Mouse (Mus musculus) kidney, embryonic 14.5 days (tissue): ENCODE measurements around the gene Galnt2. TPM values are rescaled to one million over a fixed set of nuclear protein-coding genes. Genes with fewer than 3 reads are reported as not detected.

Experiments used
- ATAC-seq: fragments of 200-750 bp; cut with Nextera tagmentation; 2 replicates; pipeline ENCODE4 v1.8.0; 2017; ENCODE audit warnings: moderate number of reproducible peaks, mild to moderate bottlenecking, moderate TSS enrichment, moderate library complexity; ENCODE audit not compliant: low FRiP score, low TSS enrichment
- H3K27ac ChIP-seq: fragments of 300-500 bp; sonication (generic); 2 replicates; pipeline ENCODE4 v1.5.1; 2014; ENCODE audit warnings: low read depth, mild to moderate bottlenecking, low read length, moderate library complexity, mixed read lengths
- H3K27me3 ChIP-seq: fragments of 300-500 bp; sonication (generic); 2 replicates; pipeline ENCODE4 v1.6.1; 2014; ENCODE audit warnings: mild to moderate bottlenecking, low read length; ENCODE audit not compliant: control insufficient read depth, insufficient read depth
- H3K36me3 ChIP-seq: fragments of 300-500 bp; sonication (generic); 2 replicates; pipeline ENCODE4 v1.6.1; 2014; ENCODE audit warnings: low read length, mixed read lengths; ENCODE audit not compliant: control insufficient read depth, insufficient read depth
- H3K4me1 ChIP-seq: fragments of 300-500 bp; sonication (generic); 2 replicates; pipeline ENCODE4 v1.6.1; 2014; ENCODE audit warnings: low read length, mixed read lengths; ENCODE audit not compliant: control insufficient read depth, insufficient read depth
- H3K4me2 ChIP-seq: fragments of 300-500 bp; sonication (generic); replicated peaks from 2 replicates; pipeline ENCODE4 v1.6.1; 2014; ENCODE audit warnings: low read depth, mild to moderate bottlenecking, low read length
- H3K4me3 ChIP-seq: fragments of 300-500 bp; sonication (generic); 2 replicates; pipeline ENCODE4 v1.5.1; 2014; ENCODE audit warnings: mild to moderate bottlenecking, low read length
- H3K9ac ChIP-seq: fragments of 300-500 bp; sonication (generic); 2 replicates; pipeline ENCODE4 v1.6.1; 2014; ENCODE audit warnings: low read depth, mild to moderate bottlenecking, low read length, moderate library complexity
- H3K9me3 ChIP-seq: fragments of 300-500 bp; sonication (generic); 2 replicates; pipeline ENCODE4 v1.6.1; 2016; ENCODE audit warnings: low read length; ENCODE audit not compliant: control insufficient read depth
- WGBS: fragments of 180-500 bp; shearing (Covaris S2); extraction: QIAGEN DNeasy Blood & Tissue Kit; methylation state at CpG from one replicate; pipeline ENCODE4 v1.1.7; 2014; 5-methylcytosine and 5-hydroxymethylcytosine counted together
- polyA plus RNA-seq: library from polyadenylated mRNA; unstranded; fragments of >200 nt; fragmentation: Nextera tagmentation; extraction: Ambion mirVana; gene quantifications from 2 replicates; pipeline ENCODE4 v1.2.1, GENCODE M21; 2014

Galnt2 gene
- polyA plus RNA-seq, 1 experiment from 2014 or later, result 57.7 TPM

DNA sequence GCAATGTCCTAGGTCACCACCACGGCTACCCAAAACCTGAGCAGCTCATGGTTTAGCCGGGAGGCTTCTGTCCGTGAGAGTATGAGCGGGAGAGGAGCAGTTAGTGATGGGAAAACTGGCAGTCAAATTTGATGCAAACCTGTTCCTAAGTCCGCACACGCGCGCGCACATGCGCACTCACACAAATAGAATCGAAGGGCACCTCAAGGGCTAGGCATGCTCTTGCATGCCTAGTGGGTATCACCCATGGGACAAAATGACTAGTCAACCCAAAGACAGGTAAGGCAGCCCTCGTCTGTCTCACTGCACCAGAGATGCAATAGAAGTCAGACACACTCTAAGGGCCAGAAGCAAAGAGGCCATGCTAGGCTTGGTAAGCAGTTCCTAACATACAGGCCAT is 145.2 kb downstream of the Galnt2 start:
- WGBS, result 96% methylated on average over 12 of the region's 12 CpGs
- H3K4me1 ChIP-seq, result no peaks in the 10 kb centered on the region
- no peak for ATAC-seq
- no peaks in the 10 kb centered on the region for H3K9me3 ChIP-seq
- H3K36me3 ChIP-seq, result no peaks in the 10 kb centered on the region
- no peak overlapping the region for H3K27ac ChIP-seq
- H3K9ac ChIP-seq, result no peak overlapping the region
- H3K4me3 ChIP-seq, result no peak overlapping the region
- no peaks in the 10 kb centered on the region for H3K27me3 ChIP-seq
- no peak overlapping the region for H3K4me2 ChIP-seq

DNA sequence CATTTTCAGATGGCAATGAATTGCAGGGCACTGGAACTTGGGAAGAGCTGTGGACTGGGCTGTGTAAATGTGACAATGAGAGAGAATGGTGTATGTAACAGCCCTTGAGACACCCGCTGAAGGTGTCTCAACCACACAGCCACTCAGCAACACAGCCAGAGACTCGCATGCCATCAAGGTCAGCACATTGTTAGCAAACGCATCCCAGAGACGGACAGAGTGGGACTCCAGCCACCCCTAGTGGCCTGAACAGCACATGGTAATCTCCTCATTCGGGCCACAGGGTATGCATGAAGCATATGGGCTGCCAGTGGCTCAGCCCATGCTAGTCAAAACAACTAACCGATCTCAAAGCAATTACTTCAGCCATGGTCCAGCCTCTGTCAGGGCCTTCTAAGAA is 148.1 kb downstream of the Galnt2 start:
- no peak overlapping the region for H3K4me2 ChIP-seq
- 71% methylated on average over 6 of the region's 6 CpGs for WGBS
- H3K9ac ChIP-seq, result no peak overlapping the region
- no peaks in the 10 kb centered on the region for H3K9me3 ChIP-seq
- no peak overlapping the region for H3K4me3 ChIP-seq
- no peak overlapping the region for H3K27ac ChIP-seq
- H3K27me3 ChIP-seq, result no peaks in the 10 kb centered on the region
- no peak for ATAC-seq
- H3K4me1 ChIP-seq, result no peaks in the 10 kb centered on the region
- H3K36me3 ChIP-seq, result no peaks in the 10 kb centered on the region

DNA sequence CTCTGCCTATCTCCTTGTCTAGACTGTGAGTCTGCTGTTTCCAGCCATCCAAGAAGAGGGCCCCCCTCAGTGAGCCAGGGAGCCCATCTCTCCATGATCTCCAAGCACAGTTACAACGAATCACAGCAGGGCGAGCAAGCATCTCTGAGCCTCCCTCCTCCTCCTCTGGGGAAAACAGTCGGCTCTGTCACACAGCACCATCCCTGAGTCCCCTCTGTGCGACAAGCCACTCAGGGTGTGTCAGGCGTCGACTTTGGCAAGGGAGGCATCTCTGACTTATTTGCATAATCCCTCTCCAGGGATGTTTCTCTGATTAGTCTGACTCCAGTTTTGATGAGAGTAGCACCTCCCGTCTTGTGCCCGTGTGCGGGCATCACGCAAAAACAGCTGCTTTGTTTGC is 151.0 kb downstream of the Galnt2 start:
- no peak overlapping the region for H3K4me2 ChIP-seq
- no peaks in the 10 kb centered on the region for H3K9me3 ChIP-seq
- no peak overlapping the region for H3K4me3 ChIP-seq
- no peak overlapping the region for H3K9ac ChIP-seq
- H3K4me1 ChIP-seq, result no peaks in the 10 kb centered on the region
- ATAC-seq, result no peak
- H3K27me3 ChIP-seq, result no peaks in the 10 kb centered on the region
- H3K27ac ChIP-seq, result no peak overlapping the region
- WGBS, result 73% methylated on average over 10 of the region's 10 CpGs
- no peaks in the 10 kb centered on the region for H3K36me3 ChIP-seq

DNA sequence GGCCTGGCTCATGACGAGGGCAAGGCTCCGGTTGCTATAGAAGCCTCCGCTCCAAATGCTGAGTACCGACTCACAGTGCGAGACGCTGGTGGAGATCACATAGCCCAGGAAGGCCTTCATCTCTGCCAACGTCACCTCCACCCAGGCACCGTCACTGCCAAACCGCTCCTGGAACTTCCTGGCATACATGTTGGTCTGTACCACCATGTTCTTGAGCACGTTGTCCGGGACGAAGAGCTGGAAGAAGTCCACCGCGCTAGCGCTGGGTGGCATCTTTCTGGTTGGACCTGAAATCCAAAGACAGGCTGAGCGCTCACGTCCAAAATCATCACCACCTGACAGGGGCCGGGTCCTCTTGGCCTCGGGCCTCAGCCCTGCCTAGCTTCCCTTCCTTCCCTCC is 153.1 kb downstream of the Galnt2 start:
- no peak for ATAC-seq
- 94% methylated on average over 19 of the region's 19 CpGs for WGBS
- no peaks in the 10 kb centered on the region for H3K36me3 ChIP-seq

DNA sequence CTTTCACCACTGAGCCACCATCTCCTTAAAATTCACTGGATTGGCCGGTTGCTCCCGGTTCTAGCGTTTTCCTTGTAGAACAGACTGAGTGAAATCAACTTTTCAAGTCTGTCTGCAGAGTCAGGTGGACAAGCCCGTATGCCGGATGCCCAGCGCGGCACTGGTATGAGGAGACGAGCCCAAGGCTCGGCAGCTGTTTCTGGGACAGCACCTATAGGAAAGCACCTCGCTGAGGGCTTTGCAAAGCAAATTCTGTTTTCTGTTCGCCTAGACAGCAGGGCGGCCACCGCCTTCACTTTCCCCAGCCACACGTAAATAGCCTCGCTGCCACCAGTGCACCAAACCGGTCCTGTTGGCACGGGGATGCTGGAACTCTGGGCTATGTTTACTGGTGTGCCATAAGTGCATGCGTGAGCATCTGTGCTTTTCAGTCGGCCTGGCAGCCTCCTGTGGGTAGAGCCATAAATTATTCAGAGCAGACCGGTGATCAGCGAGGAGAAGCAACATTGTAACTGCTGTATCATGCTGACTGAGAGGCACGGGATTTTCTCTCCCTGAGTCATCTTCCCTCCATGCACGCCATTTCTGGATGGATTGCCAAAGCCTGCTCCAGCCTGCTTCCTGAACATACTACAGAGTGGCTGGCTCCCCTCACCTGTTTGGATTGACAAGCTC is 155.2 kb downstream of the Galnt2 start:
- ATAC-seq, result no peak
- Histone ChIP-seq H3K4me1 (no peaks in the 10 kb centered on the region), H3K27ac (no peak overlapping the region), H3K9me3 (no peaks in the 10 kb centered on the region), H3K4me2 (no peak overlapping the region), H3K9ac (no peak overlapping the region; the same call in 1 of the 2 replicates), H3K36me3 (no peaks in the 10 kb centered on the region), H3K27me3 (no peaks in the 10 kb centered on the region), H3K4me3 (no peak overlapping the region)
- WGBS, result 82% methylated on average over 23 of the region's 23 CpGs

More for the DNA sequence above, 153.1 kb downstream of the Galnt2 start:
- H3K9ac ChIP-seq, result no peak overlapping the region
- no peak overlapping the region for H3K27ac ChIP-seq
- H3K9me3 ChIP-seq, result no peaks in the 10 kb centered on the region
- H3K4me2 ChIP-seq, result no peak overlapping the region
- no peaks in the 10 kb centered on the region for H3K4me1 ChIP-seq
- H3K4me3 ChIP-seq, result no peak overlapping the region
- no peaks in the 10 kb centered on the region for H3K27me3 ChIP-seq

DNA sequence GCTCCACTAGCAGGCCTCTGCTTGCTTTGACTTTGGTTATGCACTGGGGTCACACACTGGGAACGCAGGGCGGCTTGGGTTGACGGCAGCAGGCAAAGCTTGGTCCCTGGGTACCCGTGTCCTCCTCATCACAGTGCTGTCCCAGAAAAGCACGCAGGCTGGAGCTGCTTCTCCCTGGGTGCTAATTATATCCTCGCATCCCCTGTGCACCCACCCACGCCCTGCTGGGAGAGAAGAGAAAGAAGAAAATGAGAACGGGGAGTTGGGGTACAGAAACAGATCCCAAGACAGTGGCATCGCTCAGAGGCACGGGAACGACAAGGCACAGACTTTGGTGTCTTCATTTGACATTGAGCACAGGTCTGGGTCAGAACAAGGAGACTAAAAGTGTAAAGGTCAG is 158.3 kb downstream of the Galnt2 start:
- ATAC-seq, result no peak
- no peak overlapping the region for H3K9ac ChIP-seq
- H3K4me2 ChIP-seq, result no peak overlapping the region
- no peaks in the 10 kb centered on the region for H3K36me3 ChIP-seq
- no peak overlapping the region for H3K4me3 ChIP-seq
- H3K27ac ChIP-seq, result no peak overlapping the region
- no peaks in the 10 kb centered on the region for H3K27me3 ChIP-seq
- no peaks in the 10 kb centered on the region for H3K9me3 ChIP-seq
- no peaks in the 10 kb centered on the region for H3K4me1 ChIP-seq
- 91% methylated on average over 11 of the region's 11 CpGs for WGBS

DNA sequence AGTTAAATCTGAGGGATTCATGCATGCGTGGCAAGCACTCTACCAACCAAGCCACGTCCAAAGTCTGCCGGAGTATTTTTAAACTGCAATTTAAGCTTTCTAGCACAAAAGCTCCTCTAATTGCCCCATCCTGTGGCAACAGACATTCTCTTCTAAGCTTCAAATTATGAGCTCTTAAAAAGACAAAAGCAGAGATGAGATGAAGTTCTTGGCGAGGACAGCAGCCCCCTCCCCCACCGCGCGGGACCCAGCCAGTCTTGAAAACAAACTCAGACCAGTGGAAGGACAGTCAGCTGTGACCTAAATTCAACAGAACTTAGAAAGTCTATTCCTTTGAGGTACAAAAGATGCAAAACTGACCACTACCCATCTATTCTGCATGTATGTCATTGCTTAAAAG is 160.0 kb downstream of the Galnt2 start:
- Histone ChIP-seq H3K4me2 (no peak overlapping the region), H3K4me3 (no peak overlapping the region), H3K36me3 (no peaks in the 10 kb centered on the region), H3K9ac (no peak overlapping the region), H3K4me1 (no peaks in the 10 kb centered on the region), H3K27ac (no peak overlapping the region), H3K27me3 (no peaks in the 10 kb centered on the region), H3K9me3 (no peaks in the 10 kb centered on the region)
- no peak for ATAC-seq
- 93% methylated on average over 7 of the region's 7 CpGs for WGBS

DNA sequence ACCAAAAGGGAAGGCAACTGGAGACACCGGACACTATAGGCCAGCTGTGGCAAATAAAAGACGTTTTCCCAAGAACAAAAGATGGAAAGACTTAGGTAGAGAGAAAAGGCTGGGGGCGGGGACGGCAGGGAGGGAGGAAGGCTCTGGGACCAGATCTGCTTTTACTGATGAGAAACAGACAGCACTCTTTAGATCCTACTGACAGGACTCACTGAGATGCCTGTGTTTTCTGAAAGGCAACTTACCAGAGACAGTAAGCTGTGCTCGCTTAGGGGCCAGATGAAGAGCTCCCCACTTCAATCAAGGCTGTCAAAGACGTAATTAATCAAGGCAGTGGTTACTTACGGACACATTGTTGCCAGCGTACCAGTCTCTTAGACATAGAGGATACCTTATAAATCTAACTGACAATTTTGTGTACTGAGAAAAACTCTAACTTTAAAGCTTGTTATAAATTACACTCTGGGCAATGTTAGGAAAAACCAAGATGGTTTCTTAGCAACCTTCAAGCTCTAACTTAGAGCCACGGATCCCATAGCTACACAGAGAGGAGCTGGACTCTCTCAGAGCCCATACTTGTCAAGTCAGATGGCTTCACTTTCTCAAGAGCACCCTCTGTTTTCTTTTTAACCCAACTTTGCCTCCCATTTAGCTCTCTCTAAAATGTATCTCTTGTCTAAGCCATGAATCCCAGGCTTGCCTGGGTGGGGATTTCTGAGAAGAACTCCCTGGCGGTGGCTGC is 161.3 kb downstream of the Galnt2 start:
- Histone ChIP-seq H3K9me3 (no peaks in the 10 kb centered on the region), H3K27me3 (no peaks in the 10 kb centered on the region), H3K9ac (no peak overlapping the region), H3K36me3 (no peaks in the 10 kb centered on the region), H3K4me3 (no peak overlapping the region), H3K4me1 (no peaks in the 10 kb centered on the region), H3K27ac (no peak overlapping the region), H3K4me2 (no peak overlapping the region)
- 66% methylated on average over 10 of the region's 10 CpGs for WGBS
- no peak for ATAC-seq

DNA sequence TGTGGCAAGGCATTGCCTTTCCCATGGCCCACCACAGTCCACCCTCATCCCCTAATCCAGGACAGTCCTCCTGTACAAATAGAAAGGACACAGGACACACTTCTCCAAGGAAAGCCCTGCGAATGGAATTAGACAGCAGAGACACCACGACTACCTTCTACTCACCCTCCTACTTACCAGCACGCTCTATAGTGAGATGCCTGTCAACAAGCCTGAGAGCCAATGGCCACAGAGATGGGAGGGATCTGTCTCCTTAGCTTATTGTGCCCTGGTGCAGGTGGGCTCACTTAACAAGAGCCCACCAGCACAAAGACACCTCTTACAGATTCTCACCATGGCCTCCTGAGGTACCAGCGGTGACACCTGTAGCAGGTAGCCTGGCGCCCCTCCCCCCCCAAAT is 161.8 kb downstream of the Galnt2 start:
- ATAC-seq, result no peak
- Histone ChIP-seq H3K4me3 (no peak overlapping the region), H3K4me1 (no peaks in the 10 kb centered on the region), H3K27ac (no peak overlapping the region), H3K36me3 (no peaks in the 10 kb centered on the region), H3K4me2 (no peak overlapping the region), H3K27me3 (no peaks in the 10 kb centered on the region), H3K9me3 (no peaks in the 10 kb centered on the region), H3K9ac (no peak overlapping the region)
- WGBS, result 90% methylated on average over 5 of the region's 5 CpGs
